Mouse (Mus musculus): ENCODE measurements around the gene Degs2. TPM values are rescaled to one million over a fixed set of nuclear protein-coding genes. Genes with fewer than 3 reads are reported as not detected.
A peak's percentile ranks its signal among the peaks of the same experiment; 100 is the strongest.

The Degs2 gene
- total RNA-seq, 2 experiments from 2014 or later = not detected

DNA sequence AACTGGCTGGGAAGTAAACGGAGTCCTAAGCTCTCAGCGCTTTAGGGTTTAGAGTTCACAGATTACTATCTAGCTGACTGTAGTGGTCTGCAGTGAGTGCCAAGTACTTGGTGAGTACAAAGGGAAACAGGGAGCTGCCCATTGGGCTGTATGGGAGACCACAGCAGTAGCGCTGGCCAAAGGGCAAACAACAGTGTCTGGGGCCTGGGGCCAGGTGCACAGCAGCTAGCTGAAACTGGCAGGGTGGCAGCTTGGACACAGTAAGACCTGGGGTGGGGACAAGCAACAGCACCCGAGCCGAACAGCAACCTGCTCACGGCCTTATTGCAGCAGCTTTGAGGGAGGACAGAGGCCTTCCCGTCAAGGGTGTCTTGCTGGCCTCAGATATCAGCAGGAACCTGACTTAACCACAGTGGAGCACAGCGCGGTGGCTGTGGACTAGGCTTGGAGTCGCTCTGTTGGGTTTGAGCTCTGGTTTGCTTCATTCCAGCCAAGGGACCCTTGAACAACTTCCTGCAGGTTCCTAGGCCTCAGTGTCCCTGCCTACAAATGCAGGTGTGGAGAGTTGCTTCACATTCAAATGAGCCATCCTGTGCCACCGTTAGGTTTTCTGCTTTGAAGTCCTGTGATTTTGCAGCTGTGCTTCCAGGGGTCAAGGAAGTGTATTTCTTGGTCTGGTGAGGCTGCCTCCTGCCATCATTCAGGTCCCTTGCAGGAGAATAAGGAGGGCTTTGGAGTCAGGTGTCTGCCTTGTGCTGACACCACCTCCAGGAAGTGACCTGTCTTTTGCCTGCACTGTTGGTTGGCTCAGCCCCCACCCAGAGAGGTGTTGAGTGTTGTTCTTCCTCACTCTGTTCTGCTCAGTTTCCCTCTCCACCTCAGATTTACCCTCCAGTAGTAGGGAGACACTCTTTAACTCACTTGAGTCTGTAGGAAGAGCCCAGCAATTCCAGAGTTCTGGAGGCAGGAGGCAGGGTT, 48.5 kb downstream of the Degs2 start:
- no peak for DNase-seq

DNA sequence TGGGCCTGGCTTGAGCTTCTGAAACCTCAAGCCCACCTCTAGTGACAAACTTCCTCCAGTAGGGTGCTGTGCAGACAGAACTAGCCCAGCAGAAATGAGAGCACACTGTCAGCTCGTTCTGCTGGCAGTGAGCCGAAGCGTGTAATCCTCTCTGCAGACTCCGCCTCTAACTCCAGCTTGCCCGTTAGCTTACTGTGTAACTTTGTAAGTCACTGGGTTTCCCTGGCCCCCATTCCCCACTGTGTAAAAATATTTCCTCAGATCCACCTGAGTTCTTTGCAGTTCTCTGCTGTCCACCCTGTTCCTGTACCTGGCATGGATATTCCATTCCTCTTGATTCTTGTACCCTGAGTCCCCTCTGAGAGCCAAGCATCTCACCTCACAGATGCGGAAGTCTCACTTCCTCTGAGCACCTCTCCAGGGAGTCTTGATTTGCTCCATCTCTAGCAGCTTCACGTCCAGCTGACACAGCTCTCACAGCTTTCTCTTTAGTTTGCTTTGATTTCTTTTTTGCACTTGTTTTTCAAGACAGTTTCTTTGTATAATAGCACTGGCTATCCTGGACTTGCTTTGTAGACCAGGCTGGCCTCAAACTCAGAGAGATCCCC, 51.0 kb downstream of the Degs2 start:
- no peak for DNase-seq

DNA sequence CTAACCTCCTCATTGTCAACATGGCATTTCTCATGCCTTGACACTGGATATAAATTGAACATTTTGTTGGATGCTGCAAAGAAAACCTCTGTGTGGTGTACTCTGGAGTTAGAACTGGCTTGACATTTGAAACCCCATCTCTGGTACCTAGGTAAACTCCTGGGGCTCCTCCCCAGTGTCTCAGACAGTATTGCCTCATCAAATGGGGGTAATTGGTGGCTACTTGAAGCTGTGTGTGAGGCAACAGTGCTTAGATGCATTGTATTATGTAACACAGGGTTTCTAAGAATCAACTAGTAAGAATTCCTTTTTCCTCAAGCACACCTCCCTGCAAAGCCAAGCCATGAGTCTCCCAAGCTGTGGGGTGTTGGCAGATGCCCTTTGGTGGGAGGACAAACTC, 54.3 kb downstream of the Degs2 start:
- no peak for DNase-seq

DNA sequence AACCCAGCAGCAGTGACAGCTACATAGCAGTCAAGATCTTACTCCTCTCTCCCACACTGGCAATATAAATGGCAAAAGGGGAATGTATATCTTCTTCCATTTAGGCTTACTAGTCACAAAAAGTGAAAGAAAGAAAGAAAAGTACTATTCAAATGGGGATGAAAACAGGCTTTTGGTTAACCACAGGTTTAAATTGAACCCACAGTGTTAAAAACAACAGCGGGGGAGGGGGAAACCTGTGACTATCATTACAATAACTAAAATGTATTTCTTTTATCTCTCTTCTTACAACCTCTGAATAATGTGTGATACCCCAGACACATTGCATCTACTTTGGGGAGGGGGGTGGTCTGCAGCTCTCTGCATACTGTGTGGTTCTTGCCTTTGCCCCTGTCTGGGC, 55.9 kb downstream of the Degs2 start:
- no peak for DNase-seq

DNA sequence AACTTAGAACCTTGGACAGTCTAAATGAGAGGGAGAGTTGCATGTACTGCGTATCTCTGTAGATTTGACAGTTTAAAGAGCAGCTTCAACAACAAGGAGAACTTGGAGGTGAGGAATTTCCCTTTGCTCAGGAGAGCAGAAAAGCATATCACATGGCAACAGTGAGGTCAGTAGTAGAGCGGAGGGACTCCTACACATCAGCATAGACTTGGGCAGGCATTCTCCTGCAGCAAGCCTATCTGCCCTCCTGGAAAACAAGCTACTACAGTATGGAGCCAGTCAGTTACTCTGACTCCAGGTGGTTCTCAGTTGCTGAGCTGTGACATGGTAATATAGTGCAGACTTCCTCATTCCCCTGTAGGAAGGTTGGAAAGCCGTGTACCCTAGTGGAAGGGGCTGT, 60.1 kb downstream of the Degs2 start:
- DNase-seq = no peak

DNA sequence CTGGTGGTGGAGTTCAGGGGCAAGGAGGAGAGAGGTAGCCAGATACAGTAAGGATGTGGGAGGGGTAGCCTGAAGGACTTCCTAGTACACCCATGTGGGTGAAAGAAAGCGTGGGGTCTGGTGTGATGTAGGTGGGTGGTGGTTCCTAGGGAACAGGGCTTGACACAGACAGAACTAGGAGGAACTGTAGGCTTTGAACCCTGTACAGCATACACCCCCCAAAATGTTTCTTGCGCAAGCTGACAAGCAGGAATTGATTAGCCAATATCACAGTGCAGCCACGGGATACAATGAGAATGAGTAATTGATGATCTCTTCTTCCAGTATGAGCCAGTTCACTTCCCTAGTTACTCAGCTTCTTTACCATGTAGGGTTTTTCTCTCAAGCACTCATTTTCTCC, 63.0 kb downstream of the Degs2 start:
- no peak for DNase-seq

DNA sequence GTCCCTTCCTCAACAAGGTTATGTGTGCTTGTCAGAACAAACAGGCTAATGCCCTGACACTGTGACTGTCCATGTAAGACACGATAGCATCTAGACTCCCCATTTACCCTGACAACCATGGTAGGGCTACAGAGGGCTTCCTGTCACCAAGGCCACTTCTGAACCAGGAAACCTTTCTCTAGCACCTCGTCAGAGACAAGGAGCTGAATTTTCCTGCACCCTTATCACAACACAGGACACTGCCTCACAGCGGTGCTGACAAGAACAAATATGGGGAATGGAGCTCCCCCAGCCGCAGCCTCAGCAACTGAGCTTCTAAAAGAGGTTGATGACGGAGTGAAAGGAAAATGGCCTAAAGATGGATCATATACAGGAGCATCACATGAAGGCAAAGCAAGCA, 64.7 kb downstream of the Degs2 start:
- no peak for DNase-seq

DNA sequence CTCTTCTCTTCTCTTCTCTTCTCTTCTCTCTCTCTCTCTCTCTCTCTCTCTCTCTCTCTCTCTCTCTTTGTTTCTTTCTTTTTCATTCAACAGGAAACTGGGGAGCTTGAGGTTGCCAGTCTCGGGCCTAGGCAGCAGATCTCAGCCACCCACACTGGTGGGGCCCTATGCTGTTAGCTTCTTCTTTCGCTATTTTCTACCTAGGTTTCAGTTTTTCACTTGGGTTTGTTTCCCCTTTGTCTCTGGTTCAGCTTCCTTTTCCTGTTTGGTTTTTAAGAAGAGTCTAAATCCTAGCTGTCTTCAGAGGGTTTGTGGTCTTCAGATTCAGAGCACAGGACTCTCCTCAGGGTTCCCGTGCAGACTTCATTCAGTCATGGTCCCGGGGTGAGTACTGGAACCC, 66.6 kb downstream of the Degs2 start:
- DNase-seq = no peak

DNA sequence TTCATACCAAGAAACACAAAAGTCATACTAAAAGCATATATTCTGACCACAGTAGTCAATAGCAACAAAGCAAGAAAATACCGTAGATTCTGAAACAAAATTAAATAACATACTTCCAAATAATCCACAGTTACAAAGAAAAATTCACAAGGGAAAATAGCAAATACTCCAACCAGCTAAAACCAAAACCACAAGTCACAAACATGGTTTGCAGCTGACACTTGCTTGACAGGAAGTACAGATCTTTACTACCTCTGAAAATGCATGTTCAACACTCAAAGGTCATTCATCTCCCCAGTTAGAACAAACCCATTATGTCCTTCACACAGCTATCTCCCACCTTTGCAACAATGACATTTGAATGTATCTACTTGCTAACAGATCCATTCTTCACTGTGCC, 68.1 kb downstream of the Degs2 start:
- no peak for DNase-seq

DNA sequence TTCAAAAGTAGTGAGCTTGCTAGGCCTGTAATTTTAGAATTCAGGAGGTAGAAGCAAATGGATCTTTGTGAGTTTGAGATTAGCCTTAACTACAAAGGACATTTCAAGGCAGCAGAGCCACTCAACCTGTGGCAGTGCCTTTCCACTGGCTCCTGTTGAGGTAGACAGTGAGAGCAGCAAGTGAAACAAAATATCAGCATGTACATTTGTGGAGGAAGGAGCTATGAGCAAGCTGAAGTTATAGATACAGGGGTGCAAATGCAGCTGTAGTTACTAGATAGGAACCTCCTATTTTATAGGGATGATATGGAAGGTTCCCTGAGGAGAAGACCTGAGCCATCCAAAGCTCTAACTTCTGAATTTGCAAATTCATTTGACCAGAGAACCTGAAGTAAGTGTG, 69.6 kb downstream of the Degs2 start:
- no peak for DNase-seq

DNA sequence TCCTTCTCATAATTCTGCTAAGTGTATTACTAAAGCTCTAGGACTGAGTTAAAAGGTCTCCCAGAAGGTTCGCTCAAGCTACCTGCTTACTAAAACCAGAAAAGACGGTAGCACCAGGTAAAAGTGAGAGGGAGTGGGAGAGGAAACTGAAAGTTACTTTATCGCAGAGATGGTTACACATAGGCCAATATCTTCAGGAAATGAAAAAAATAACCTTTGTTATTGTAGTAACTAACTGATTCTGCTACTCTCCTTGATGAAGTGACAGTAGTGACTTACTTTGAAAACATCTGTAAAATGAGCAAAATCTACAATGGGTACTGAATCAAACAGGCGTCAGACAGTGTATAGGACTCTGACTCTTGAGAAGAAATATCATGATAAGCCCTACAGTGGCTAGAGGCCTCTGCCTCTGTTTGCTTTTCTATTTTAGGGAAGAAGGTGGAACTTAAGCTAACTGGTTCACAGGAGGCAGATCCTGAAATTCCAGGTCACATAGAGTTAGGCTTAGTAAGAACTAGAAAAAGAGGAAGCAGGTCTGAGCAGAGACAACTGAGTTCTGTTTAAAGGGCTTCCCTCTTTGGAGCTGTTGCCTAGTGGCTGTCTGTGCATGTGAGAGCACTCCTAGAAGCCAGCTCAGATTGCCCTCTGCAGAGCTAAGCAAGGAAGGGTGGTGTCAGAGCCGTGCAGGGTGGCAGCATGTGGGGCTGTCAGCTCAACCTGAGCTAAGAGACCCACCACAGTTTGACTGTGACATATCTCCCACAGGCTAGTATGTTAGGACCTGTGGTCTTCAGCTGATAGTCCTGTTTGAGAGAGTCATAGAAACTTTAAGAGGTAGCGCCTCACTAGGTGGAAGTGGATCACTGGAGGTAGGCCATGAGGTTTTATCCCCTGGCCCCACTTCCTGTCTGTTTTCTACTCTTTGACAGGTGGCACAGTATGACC, 71.1 kb downstream of the Degs2 start:
- DNase-seq = no peak

DNA sequence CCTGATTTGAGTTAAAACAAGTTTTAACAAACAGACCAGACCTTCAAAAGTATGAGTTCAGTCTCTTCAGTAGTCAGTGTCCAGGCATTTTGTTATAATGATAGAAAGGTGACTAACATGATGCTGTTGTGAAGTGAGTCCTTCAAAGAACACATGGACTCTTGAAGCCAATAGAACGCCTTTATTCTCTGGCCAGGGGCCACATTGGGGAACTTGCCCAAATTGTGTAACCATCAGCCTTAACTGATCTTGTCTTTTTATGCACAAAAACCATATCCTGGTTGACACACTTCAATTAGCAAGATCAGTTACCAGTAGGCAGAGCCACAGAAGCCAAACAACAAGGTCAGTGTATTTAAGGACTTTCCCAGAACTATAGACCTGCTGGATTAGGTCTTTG, 72.6 kb downstream of the Degs2 start:
- DNase-seq = no peak

Small RNA genes lying within 50 kb of the gene (microRNA-seq; reads per million reads assigned to microRNA genes)
- gene Gm23872 (not detected), gene Mir342 (2,562 reads per million, percentile 84 among the genes with 10 or more reads in this experiment)

Other genes with a start within 250 kb of the Degs2 start
- gene Evl, start 147.6 kb downstream of the Degs2 start, total RNA-seq (2021) = 10 to 100 TPM; 73.4 to 96.9 TPM
- gene Yy1, start 90.7 kb upstream of the Degs2 start, total RNA-seq (2021) = 10 to 100 TPM; 59.8 to 66.4 TPM
- 1 to 10 TPM; 8.4 to 9.0 TPM for gene Slc25a29, start 133.6 kb upstream of the Degs2 start, total RNA-seq (2021)
- gene Slc25a47, start 133.7 kb upstream of the Degs2 start, total RNA-seq (2021) = 100 to 1,000 TPM in 1 of 2 experiments, 10 to 100 TPM in 1; 49.1 to 181 TPM
- gene Wdr25, start 191.3 kb upstream of the Degs2 start, total RNA-seq (2021) = 1 to 10 TPM; 6.6 to 7.1 TPM
- 10 to 100 TPM; 48.8 to 51.5 TPM for gene Wars, start 191.9 kb upstream of the Degs2 start, total RNA-seq (2021)

Measured in adrenal gland, postnatal 10 days (tissue).